Mouse (Mus musculus) kidney, postnatal 0 days (tissue): ENCODE data around the gene Thumpd2. TPM values are rescaled to one million over a fixed set of nuclear protein-coding genes. Genes with fewer than 3 reads are reported as not detected.

Source experiments
- ATAC-seq: fragments of 200-750 bp; cut with Nextera tagmentation; replicated peaks from 2 replicates; pipeline ENCODE4 v1.8.0; 2017; ENCODE audit warnings: low read depth, moderate number of reproducible peaks, moderate TSS enrichment, moderate library complexity; ENCODE audit not compliant: low FRiP score
- DNase-seq: peaks from one replicate; pipeline ENCODE4 v3.0.0-alpha.2; 2016; ENCODE audit warnings: low spot score
- H3K27ac ChIP-seq: fragments of 300-500 bp; sonication (generic); 2 replicates; pipeline ENCODE4 v1.5.1; 2014; ENCODE audit warnings: mild to moderate bottlenecking
- H3K27me3 ChIP-seq: fragments of 300-500 bp; sonication (generic); 2 replicates; pipeline ENCODE4 v1.6.1; 2014; ENCODE audit warnings: low read length, mixed read lengths; ENCODE audit not compliant: insufficient read depth
- H3K36me3 ChIP-seq: fragments of 300-500 bp; sonication (generic); 2 replicates; pipeline ENCODE4 v1.6.1; 2014; ENCODE audit warnings: low read length, mixed read lengths; ENCODE audit not compliant: insufficient read depth
- H3K4me1 ChIP-seq: fragments of 300-500 bp; sonication (generic); replicated peaks from 2 replicates; pipeline ENCODE4 v1.6.1; 2014; ENCODE audit warnings: antibody characterized with exemption, low read length, mixed read lengths; ENCODE audit not compliant: insufficient read depth
- H3K4me2 ChIP-seq: fragments of 300-500 bp; sonication (generic); 2 replicates; pipeline ENCODE4 v1.6.1; 2014; ENCODE audit warnings: mild to moderate bottlenecking, low read length, moderate library complexity, mixed read lengths
- H3K4me3 ChIP-seq: fragments of 300-500 bp; sonication (generic); replicated peaks from 2 replicates; pipeline ENCODE4 v1.5.1; 2014; ENCODE audit warnings: low read depth, low read length
- H3K9ac ChIP-seq: fragments of 300-500 bp; sonication (generic); 2 replicates; pipeline ENCODE4 v1.6.1; 2014; ENCODE audit warnings: low read depth, low read length
- H3K9me3 ChIP-seq: fragments of 300-500 bp; sonication (generic); replicated peaks from 2 replicates; pipeline ENCODE4 v1.6.1; 2016; ENCODE audit warnings: low read length, inconsistent platforms, mixed read lengths
- CTCF ChIP-seq: IDR thresholded peaks from 2 replicates; pipeline ENCODE4 v1.5.1; 2016; ENCODE audit warnings: antibody characterized with exemption, low read depth, mild to moderate bottlenecking, moderate library complexity
- WGBS: fragments of 180-500 bp; shearing (Covaris S2); extraction: QIAGEN DNeasy Blood & Tissue Kit; methylation state at CpG from one replicate; pipeline ENCODE4 v1.1.7; 2014; 5-methylcytosine and 5-hydroxymethylcytosine counted together
- polyA plus RNA-seq: library from polyadenylated mRNA; unstranded; fragments of >200 nt; fragmentation: Nextera tagmentation; extraction: Ambion mirVana; gene quantifications from 2 replicates; pipeline ENCODE4 v1.2.1, GENCODE M21; 2015

Thumpd2 gene
- polyA plus RNA-seq, result 15.0 and 15.6 TPM in 2 replicates

GRCm38 (mm10) chr17:81064979-81065311, at the start of gene Thumpd2:
Thumpd2 (minus strand) TSS chr17:81065082.
- TF ChIP-seq CTCF, result peak; percentile 90
- peak within 1 kb of the TSS; percentile 85 for H3K27ac ChIP-seq
- no peaks in the 10 kb centered on the region for H3K9me3 ChIP-seq
- no peaks in the 10 kb centered on the region for H3K27me3 ChIP-seq
- peak within 1 kb of the TSS; percentile 91 for H3K4me3 ChIP-seq
- 1% methylated on average over 29 of the region's 29 CpGs for WGBS
- no peaks in the 10 kb centered on the region for H3K36me3 ChIP-seq
- peak within 1 kb of the TSS; percentile 95 for H3K9ac ChIP-seq
- H3K4me2 ChIP-seq, result peak within 1 kb of the TSS; percentile 65
- H3K4me1 ChIP-seq, result no peaks in the 10 kb centered on the region; the same call in 1 of the 2 replicates
- peak; percentile 96 for ATAC-seq
- peak; percentile 92 for DNase-seq

- Histone ChIP-seq H3K4me3 (no peak overlapping the region), H3K36me3 (no peaks in the 10 kb centered on the region), H3K9me3 (no peaks in the 10 kb centered on the region), H3K27ac (no peak overlapping the region), H3K4me2 (no peak overlapping the region), H3K27me3 (no peaks in the 10 kb centered on the region), H3K4me1 (no peaks in the 10 kb centered on the region), H3K9ac (no peak overlapping the region)
- no peak for TF ChIP-seq CTCF
- ATAC-seq (no peak), DNase-seq (no peak)
- 86% methylated on average over 2 of the region's 2 CpGs for WGBS
Observed at GRCm38 (mm10) chr17:81104237-81104636, 39.4 kb upstream of the Thumpd2 start.

GRCm38 (mm10) chr17:81102866-81103265, 38.0 kb upstream of the Thumpd2 start:
- ATAC-seq, result no peak
- WGBS, result 65% methylated on average over 8 of the region's 8 CpGs
- no peak overlapping the region for H3K9ac ChIP-seq
- H3K27ac ChIP-seq, result no peak overlapping the region
- no peak overlapping the region for H3K4me2 ChIP-seq
- H3K27me3 ChIP-seq, result no peaks in the 10 kb centered on the region
- no peaks in the 10 kb centered on the region for H3K4me1 ChIP-seq
- DNase-seq, result no peak
- no peaks in the 10 kb centered on the region for H3K9me3 ChIP-seq
- no peak overlapping the region for H3K4me3 ChIP-seq
- H3K36me3 ChIP-seq, result no peaks in the 10 kb centered on the region
- TF ChIP-seq CTCF, result no peak

- H3K4me2 ChIP-seq, result no peak overlapping the region
- no peaks in the 10 kb centered on the region for H3K36me3 ChIP-seq
- no peaks in the 10 kb centered on the region for H3K4me1 ChIP-seq
- no peak overlapping the region for H3K4me3 ChIP-seq
- H3K9ac ChIP-seq, result no peak overlapping the region
- peak; percentile 8 for DNase-seq
- TF ChIP-seq CTCF, result peak; percentile 23; the same call in 1 of the 2 replicates
- H3K27ac ChIP-seq, result no peak overlapping the region
- H3K27me3 ChIP-seq, result no peaks in the 10 kb centered on the region
- no peak for ATAC-seq
- H3K9me3 ChIP-seq, result no peaks in the 10 kb centered on the region
Observed at GRCm38 (mm10) chr17:81098444-81098843, 33.6 kb upstream of the Thumpd2 start.

GRCm38 (mm10) chr17:81096490-81096889, 31.6 kb upstream of the Thumpd2 start:
- Histone ChIP-seq H3K27me3 (no peaks in the 10 kb centered on the region), H3K9me3 (no peaks in the 10 kb centered on the region), H3K4me3 (no peak overlapping the region), H3K4me1 (no peaks in the 10 kb centered on the region), H3K27ac (no peak overlapping the region), H3K4me2 (no peak overlapping the region), H3K9ac (no peak overlapping the region), H3K36me3 (no peaks in the 10 kb centered on the region)
- no peak for DNase-seq
- no peak for TF ChIP-seq CTCF
- ATAC-seq, result no peak
- WGBS, result 81% methylated on average over 2 of the region's 2 CpGs

- ATAC-seq (no peak), DNase-seq (no peak)
- Histone ChIP-seq H3K4me3 (no peak overlapping the region), H3K4me2 (no peak overlapping the region), H3K27ac (no peak overlapping the region), H3K9ac (no peak overlapping the region), H3K36me3 (no peaks in the 10 kb centered on the region), H3K27me3 (no peaks in the 10 kb centered on the region), H3K9me3 (no peaks in the 10 kb centered on the region), H3K4me1 (no peaks in the 10 kb centered on the region)
- TF ChIP-seq CTCF, result no peak
- WGBS, result 72% methylated on average over 5 of the region's 5 CpGs
Observed at GRCm38 (mm10) chr17:81092794-81093193, 27.9 kb upstream of the Thumpd2 start.

- no peak overlapping the region for H3K4me2 ChIP-seq
- WGBS, result 58% methylated on average over 3 of the region's 3 CpGs
- H3K9ac ChIP-seq, result no peak overlapping the region
- TF ChIP-seq CTCF, result no peak
- no peaks in the 10 kb centered on the region for H3K4me1 ChIP-seq
- H3K27ac ChIP-seq, result no peak overlapping the region
- no peaks in the 10 kb centered on the region for H3K36me3 ChIP-seq
- no peaks in the 10 kb centered on the region for H3K9me3 ChIP-seq
- ATAC-seq, result no peak
- H3K27me3 ChIP-seq, result no peaks in the 10 kb centered on the region
- no peak for DNase-seq
- H3K4me3 ChIP-seq, result no peak overlapping the region
Observed at GRCm38 (mm10) chr17:81088866-81089265, 24.0 kb upstream of the Thumpd2 start.
